Mouse (Mus musculus): Measurements from ENCODE around the gene Cd6.

Cd6 gene

DNA sequence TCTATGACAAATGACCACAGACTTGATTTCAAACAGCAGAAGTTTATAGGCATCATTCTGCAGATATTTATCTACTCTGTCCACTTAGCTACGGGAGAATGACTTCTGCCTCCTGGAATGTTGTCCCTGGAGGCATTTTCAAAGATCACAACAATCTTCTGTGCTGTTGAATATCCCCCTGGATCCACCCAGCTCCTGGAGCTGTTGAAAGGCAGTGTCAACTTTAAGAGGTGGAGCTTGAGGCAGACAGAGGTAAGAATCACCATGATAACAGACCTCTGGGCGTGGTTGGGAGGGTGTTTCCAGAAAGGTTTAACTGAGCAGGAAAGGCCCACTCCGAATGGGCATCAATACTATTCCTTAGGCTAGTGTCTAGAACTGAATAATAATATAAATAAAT is 5.8 kb upstream of the Cd6 start:
- DNase-seq: no peak

GRCm38 (mm10) chr19:10833611-10834010 is 3.8 kb upstream of the Cd6 start:
- no peak for DNase-seq

DNA sequence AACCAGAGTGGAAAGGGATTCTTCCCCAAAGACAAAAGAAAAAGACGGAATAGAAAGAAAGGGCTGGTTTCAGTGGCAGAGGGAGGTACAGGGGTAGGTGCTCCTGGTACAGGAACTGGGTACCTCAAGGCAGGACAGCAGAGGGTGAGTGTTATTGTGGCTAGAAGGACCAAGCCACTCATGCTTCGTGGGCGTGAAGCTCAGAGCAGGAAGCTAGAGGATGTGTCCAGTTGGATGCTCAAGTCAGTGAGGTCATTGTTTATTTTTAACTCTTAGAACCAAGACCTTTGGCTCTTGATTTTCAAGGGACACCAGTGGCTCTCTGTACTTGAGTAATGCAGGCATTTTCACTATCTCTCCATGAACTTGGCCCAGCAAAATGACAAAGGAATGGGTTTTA is 2.2 kb upstream of the Cd6 start:
- no peak for DNase-seq

- no peak for DNase-seq
Observed at GRCm38 (mm10) chr19:10831424-10831823, 1.6 kb upstream of the Cd6 start.

- no peak for DNase-seq
Observed at GRCm38 (mm10) chr19:10828321-10828720, 1.5 kb downstream of the Cd6 start.

GRCm38 (mm10) chr19:10824061-10824460 is 5.8 kb downstream of the Cd6 start:
- DNase-seq: no peak

DNA sequence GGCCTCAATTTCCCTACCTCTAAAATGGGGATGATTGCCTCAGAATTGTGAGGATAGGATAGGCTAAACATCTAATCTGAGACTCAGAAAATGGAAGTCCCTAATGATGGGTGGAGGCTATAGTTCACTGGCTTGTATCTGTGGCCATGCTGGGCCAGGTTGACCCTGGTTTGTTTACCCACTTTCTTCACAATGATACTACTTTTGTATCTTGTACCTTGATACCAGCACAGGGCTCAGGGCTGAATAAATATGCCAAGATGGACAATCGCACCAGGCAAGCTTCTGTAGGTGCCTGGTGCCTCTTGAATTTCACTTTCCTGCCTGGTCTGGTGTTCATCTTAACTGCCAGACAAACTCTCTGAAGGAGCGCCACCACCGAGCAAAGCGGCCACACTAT is 7.3 kb downstream of the Cd6 start:
- no peak for DNase-seq

DNA sequence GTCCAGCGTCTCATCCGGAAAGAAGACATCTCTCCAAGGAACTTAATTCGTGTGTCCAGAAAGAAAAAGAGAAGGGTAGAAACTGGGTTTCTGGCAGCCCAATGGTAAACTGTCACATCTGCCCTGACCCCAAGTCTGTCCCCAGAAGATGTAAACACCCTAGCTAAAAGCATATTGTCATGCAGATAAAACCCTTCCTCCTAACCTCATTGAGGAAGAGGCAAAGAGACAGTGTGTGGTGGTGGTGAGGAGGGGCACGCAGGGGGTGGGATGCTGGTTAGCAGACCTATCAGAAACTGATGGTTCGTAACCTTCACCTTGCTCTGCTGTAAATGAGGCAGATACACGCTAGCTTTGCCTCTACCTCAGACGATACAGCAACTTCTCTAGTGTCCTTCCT is 8.5 kb downstream of the Cd6 start:
- no peak for DNase-seq

DNA sequence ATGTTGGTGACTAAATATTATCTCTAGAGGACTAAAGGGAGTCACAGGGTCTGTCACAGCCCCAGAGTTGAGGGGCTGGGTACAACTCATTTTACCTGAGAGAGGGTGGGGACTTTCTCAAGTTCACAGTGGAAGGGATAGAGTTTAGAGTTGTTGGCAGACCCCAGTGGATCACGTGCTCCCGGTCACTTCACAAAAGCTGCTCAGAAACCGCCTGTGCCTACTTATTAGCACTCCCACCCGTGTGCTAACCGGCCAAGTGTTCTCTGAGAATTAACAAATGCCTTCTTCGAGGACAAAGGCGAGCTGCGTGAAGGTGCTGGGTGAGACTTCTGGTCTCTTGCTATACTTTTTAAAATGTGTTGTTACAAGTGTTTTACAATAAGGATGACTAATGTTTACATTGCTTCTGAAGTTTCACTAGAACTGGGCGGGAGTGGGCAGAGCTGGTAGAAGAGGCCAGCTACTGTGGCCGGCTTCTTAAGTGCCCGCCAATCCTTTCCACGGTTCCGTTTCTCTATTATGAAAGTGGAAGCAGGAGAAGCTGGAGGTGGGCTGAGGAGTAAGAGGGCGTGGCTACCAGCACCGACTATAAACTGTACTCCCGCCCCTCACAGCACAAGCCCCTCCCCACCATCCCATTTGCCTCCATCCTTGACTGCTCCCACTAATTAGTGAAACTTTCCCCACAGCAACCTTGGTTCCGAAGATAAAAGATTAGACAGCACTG is 11.5 kb downstream of the Cd6 start:
- no peak for DNase-seq

GRCm38 (mm10) chr19:10816462-10816861 is 13.4 kb downstream of the Cd6 start:
- no peak for DNase-seq

GRCm38 (mm10) chr19:10815871-10816270 is 14.0 kb downstream of the Cd6 start:
- DNase-seq: no peak

DNA sequence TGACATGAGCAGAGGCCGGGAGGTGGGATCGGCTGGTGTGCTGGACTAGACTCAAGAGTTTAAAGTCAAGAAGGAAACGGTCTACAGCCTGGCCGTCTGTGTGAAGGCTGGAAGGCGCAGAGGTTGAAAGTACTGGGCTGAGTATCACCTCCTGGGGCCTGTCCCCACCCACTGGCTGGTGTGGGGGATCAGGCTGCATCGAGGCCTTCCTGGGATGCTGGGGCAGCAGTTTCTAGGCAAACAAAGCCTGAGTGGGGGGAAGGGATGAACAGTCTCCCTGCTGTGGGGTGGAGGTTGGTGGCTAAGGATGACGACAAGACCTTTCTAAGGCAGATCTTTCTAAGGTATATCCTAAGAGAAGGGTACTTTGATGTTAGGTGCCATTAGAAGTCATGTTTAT is 16.0 kb downstream of the Cd6 start:
- no peak for DNase-seq

- no peak for DNase-seq
Observed at GRCm38 (mm10) chr19:10813039-10813438, 16.8 kb downstream of the Cd6 start.

DNA sequence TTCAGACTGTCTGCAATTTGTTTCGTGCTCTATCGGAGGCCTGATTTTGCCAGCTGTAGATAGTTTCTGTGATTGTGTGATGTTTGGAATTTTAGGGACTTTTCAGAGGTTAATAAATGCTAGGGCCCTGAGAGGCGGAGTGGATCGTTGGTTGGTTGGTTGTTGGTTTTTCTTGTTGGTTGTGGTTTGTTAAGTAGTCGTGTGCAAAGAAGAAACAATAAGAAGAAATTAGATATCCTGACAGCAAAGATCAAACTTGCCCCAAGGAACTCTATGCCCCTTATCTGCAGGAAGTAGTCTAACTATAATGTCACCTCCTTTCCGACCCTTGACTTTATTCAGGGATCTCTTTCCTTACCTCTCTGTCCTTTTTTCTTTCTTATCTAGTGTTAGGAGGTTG is 18.4 kb downstream of the Cd6 start:
- DNase-seq: no peak

DNA sequence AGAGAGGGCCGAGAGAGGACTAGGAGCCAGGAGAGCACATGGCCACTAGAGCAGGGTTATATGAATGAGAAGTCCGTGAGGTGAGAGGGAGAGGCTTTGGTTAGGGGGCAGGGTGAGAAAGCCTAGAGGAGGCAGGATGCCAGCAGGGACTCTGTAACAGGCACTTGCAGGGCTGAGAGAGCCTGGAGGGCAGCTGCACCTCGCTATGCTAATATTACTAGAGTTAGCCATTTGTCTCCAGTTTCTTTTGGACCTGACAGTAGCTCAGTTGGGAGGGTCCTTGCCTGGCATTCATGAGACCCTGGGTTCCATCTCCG is 19.7 kb downstream of the Cd6 start:
- no peak for DNase-seq

- DNase-seq: peak; percentile 76
Observed at GRCm38 (mm10) chr19:10809428-10810175, 20.3 kb downstream of the Cd6 start.

DNA sequence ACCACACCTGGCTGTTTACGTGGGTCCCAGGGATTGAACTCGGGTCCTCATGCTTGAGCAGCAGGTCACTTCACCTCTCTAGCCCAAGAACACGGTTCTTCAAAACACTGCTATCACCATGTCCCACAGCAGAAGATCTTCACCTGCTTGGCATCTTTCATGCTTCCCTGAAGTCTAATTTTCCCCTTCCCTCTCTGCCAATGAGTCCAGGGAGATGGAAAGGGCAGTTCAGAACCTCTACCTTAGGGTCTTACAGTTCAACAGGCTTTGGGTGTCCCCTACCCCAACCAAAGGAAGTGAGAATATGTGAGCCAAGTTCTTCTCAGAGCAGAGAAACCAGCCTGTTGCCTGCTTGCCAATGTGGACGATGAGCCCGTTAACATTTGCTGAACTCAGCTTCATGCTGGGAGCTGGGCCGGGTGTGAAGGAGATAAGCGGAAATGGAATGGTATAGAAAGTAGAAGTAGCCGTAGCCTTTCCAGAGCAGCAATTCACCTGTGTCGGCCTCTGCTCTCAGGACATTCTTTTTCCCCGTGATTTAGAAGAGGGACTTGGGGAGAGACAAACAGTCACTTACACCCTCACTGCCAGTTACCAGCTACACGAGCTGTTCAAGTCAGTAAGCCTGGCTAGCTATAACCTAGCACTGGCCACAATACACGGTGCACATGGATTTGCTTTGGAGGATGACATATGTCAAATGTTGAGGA is 21.2 kb downstream of the Cd6 start:
- no peak for DNase-seq

- no peak for DNase-seq
Observed at GRCm38 (mm10) chr19:10805661-10806285, 24.1 kb downstream of the Cd6 start.

DNA sequence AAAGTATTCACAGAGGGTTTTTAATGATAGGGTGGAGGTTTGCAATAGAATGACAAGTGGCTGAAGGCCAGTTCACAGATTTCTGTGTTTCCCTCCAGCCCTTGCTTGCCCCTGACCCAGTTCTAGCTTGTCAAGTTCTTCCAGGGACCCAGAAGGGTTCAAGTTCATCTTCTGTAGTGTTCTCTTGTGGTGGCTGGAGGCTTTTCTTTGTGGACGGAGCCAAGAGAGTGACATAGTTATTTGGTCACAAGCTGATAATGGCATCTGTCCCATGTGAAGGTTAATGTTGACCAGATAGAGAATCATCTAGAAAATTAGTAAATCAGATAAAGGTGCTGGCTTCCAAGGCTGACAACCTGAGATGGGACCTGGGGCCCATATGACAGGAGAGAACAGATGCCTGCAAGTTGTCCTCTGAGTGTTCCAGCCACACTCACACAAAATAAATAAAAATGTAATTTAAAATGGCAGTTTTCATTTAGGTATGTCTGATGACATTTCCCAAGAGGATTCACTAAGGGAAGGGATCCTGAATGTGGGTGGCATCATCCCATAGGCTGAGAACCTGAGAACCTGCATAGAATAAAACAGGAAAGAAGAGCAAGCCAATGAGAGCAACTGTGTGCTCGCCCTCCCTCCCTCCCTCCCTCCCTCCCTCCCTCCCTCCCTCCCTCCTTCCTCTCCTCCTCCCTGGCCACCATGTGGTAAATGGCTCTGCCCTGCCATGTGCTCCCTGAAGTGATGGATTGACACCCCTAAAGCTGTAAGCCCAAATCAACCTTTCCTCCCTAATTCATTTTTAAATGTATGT is 24.8 kb downstream of the Cd6 start:
- DNase-seq: no peak

- DNase-seq: no peak
Observed at GRCm38 (mm10) chr19:10803751-10804150, 26.1 kb downstream of the Cd6 start.

DNA sequence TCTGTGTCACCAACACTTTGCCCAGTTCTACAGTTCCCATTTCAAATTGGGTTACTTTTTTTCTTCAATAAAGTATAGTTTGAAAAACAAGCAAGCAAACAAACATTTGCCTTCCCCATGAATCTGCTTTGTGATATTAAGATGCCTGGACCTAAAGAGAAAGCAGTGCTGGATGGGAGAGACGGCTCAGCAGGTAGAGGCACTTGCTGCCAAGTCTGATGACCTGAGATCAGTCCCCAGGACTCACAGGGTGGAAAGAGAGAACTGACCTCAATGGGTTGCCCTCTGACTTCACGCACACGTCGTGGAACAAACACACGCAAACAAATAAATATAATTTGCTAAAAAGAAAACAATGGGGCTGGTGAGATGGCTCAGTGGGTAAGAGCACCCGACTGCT is 28.0 kb downstream of the Cd6 start:
- no peak for DNase-seq

DNA sequence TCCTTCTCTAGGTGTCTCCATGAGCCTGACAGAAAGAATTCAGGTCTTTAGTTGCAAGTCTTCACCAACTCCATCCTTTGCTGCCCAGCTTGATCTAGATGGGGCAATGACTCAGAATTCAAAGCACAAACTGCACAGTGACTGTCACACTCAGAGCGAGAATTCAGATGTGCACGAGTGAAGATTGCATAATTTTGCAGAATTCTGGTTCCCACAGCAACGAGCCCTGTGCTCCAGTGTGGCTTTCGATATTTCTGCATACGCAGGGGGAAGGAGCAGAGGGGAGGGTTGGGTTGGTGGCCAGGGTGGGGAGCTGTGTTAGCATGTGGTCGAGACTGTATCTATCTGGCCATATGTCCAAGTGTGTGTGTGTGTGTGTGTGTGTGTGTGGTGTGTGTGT is 28.8 kb downstream of the Cd6 start:
- peak; percentile 53 for DNase-seq

DNA sequence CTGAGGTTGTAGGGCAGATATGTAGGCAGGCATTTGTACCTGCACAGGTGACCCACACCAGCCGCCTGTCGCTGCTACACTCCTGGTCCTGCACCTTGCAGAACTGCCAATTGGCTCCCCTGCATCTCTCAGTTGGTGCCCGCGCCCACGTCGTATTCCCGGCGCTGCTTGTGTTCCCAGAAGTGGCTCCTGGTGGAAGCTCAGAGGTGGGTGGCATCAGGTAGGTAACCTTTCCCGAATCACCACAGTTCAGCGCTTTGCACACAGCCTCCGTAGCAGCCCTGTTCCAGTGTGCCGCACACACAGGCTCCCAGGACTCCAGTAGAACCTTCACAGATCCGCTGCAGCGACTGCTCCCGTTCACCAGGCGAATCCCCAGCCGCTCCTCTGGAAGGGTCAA is 30.7 kb downstream of the Cd6 start:
- no peak for DNase-seq

All from right cerebral cortex, postnatal 25 days (tissue).